Mouse (Mus musculus) hindbrain, embryonic 12.5 days (tissue): ENCODE results near the gene Gm4565. TPM values are rescaled to one million over a fixed set of nuclear protein-coding genes. Genes with fewer than 3 reads are reported as not detected.
"Not testable (repeated sequence)": the region's sequence is repeated elsewhere in the genome, so short reads cannot be mapped to it uniquely, and the experiment has no call there.

ENCODE experiments used
- ATAC-seq: fragments of 200-750 bp; cut with Nextera tagmentation; 2 replicates; pipeline ENCODE4 v1.8.0; 2017; ENCODE audit warnings: moderate TSS enrichment; ENCODE audit not compliant: low FRiP score
- H3K27ac ChIP-seq: fragments of 300-500 bp; sonication (generic); 2 replicates; pipeline ENCODE4 v1.5.1; 2016; ENCODE audit warnings: mild to moderate bottlenecking
- H3K27me3 ChIP-seq: fragments of 300-500 bp; sonication (generic); 2 replicates; pipeline ENCODE4 v1.6.1; 2016; ENCODE audit warnings: mild to moderate bottlenecking
- H3K36me3 ChIP-seq: fragments of 300-500 bp; sonication (generic); 2 replicates; pipeline ENCODE4 v1.6.1; 2016; ENCODE audit warnings: mild to moderate bottlenecking
- H3K4me1 ChIP-seq: fragments of 300-500 bp; sonication (generic); 2 replicates; pipeline ENCODE4 v1.6.1; 2016
- H3K4me2 ChIP-seq: fragments of 300-500 bp; sonication (generic); replicated peaks from 2 replicates; pipeline ENCODE4 v1.6.1; 2016; ENCODE audit warnings: mild to moderate bottlenecking
- H3K4me3 ChIP-seq: fragments of 300-500 bp; sonication (generic); 2 replicates; pipeline ENCODE4 v1.5.1; 2016; ENCODE audit warnings: mild to moderate bottlenecking
- H3K9ac ChIP-seq: fragments of 300-500 bp; sonication (generic); 2 replicates; pipeline ENCODE4 v1.6.1; 2016; ENCODE audit warnings: mild to moderate bottlenecking, moderate library complexity
- H3K9me3 ChIP-seq: fragments of 300-500 bp; sonication (generic); replicated peaks from 2 replicates; pipeline ENCODE4 v1.6.1; 2016; ENCODE audit warnings: mild to moderate bottlenecking
- WGBS: fragments of 180-500 bp; shearing (Covaris S2); methylation state at CpG from one replicate; pipeline ENCODE4 v1.1.7; 2016; 5-methylcytosine and 5-hydroxymethylcytosine counted together
- polyA plus RNA-seq: library from polyadenylated mRNA; unstranded; fragments of >200 nt; fragmentation: Nextera tagmentation; extraction: Ambion mirVana; gene quantifications from 2 replicates; pipeline ENCODE4 v1.2.1, GENCODE M21; 2016

Gm4565 gene
- not detected in 2 replicates for polyA plus RNA-seq

GRCm38 (mm10) chr7:22588027-22588426 lies at the start of gene Gm4565:
Gene Gm4565 (minus strand): TSS chr7:22588127.
- H3K27ac ChIP-seq, H3K4me1 ChIP-seq, H3K4me2 ChIP-seq, H3K9ac ChIP-seq, H3K36me3 ChIP-seq, ATAC-seq, H3K27me3 ChIP-seq, H3K9me3 ChIP-seq, H3K4me3 ChIP-seq: not testable (repeated sequence)
- WGBS: 87% methylated on average over 2 of the region's 4 CpGs

- not testable (repeated sequence) for H3K27me3 ChIP-seq, H3K27ac ChIP-seq, H3K4me3 ChIP-seq, H3K4me2 ChIP-seq, ATAC-seq, H3K9me3 ChIP-seq, H3K9ac ChIP-seq, H3K36me3 ChIP-seq, H3K4me1 ChIP-seq
- no CpG with 5 or more reads among the region's 3 CpGs for WGBS
Measured at GRCm38 (mm10) chr7:22565243-22565642, 22.7 kb downstream of the Gm4565 start, which contains the start of gene Gm4201. Gene Gm4201 (minus strand): TSS chr7:22565343.

DNA sequence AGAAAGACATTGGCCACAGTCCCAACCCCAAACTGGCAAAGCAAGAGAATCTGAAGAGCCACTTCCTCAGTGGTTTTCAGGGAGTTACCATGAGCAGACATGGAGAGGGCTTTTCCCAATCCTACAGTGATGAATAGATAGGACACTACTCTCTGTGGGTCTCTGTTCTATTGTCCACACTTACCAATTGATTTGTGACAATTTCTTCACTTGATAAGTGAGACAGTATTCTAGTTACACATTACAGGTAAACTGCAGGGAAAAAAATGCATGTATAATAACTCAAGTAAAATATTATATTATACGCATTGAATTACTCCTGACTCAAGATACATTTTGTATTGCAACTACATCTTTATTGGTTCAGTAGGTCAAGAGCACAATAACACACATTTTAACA lies 53.1 kb downstream of the Gm4565 start, which contains the start of gene Gm8677:
Gene Gm8677 (minus strand): TSS at position 101 of the 400 bp plus-strand sequence.
- WGBS: no CpG with 5 or more reads among the region's 1 CpGs
- H3K4me3 ChIP-seq, H3K27me3 ChIP-seq, H3K27ac ChIP-seq, H3K9me3 ChIP-seq, H3K4me1 ChIP-seq, H3K4me2 ChIP-seq, ATAC-seq, H3K9ac ChIP-seq, H3K36me3 ChIP-seq: not testable (repeated sequence)

Other genes starting within 250 kb of the Gm4565 start
- gene Gm8660, start 217.1 kb downstream of the Gm4565 start, polyA plus RNA-seq: not detected in 2 replicates
- gene Vmn1r148, start 174.5 kb downstream of the Gm4565 start, polyA plus RNA-seq: not detected in 2 replicates
- not detected in 2 replicates for gene Vmn1r149, start 149.9 kb downstream of the Gm4565 start, polyA plus RNA-seq
- gene Gm10665, start 124.1 kb downstream of the Gm4565 start, polyA plus RNA-seq: not detected in 2 replicates
- not detected in 2 replicates for gene Vmn1r151, start 88.4 kb downstream of the Gm4565 start, polyA plus RNA-seq
- gene Vmn1r152, start 65.2 kb downstream of the Gm4565 start, polyA plus RNA-seq: not detected in 2 replicates
- gene Gm8677, start 53.2 kb downstream of the Gm4565 start, polyA plus RNA-seq: not detected in 2 replicates
- gene Gm4201, start 22.8 kb downstream of the Gm4565 start, polyA plus RNA-seq: not detected in 2 replicates
- gene Vmn1r155, start 69.9 kb upstream of the Gm4565 start, polyA plus RNA-seq: not detected in 2 replicates
- not detected in 2 replicates for gene Gm8693, start 104.2 kb upstream of the Gm4565 start, polyA plus RNA-seq
- not detected in 2 replicates for gene Gm4567, start 131.6 kb upstream of the Gm4565 start, polyA plus RNA-seq
- gene Vmn1r157, start 173.6 kb upstream of the Gm4565 start, polyA plus RNA-seq: not detected in 2 replicates
- gene Vmn1r158, start 202.7 kb upstream of the Gm4565 start, polyA plus RNA-seq: not detected in 2 replicates